Mouse (Mus musculus) embryonic fibroblast, embryonic 13.5 days (primary cell): Measurements from ENCODE around the gene Pde4dip. TPM values are rescaled to one million over a fixed set of nuclear protein-coding genes. Genes with fewer than 3 reads are reported as not detected.

ENCODE experiments used
- H3K27ac ChIP-seq: 2 replicates; pipeline ENCODE4 v1.5.1; 2012; ENCODE audit warnings: low read length, control low read depth, inconsistent platforms; ENCODE audit not compliant: insufficient read depth
- H3K4me1 ChIP-seq: 2 replicates; pipeline ENCODE4 v1.6.1; 2011; ENCODE audit warnings: low read length; ENCODE audit not compliant: control insufficient read depth, insufficient read depth
- H3K4me3 ChIP-seq: 2 replicates; pipeline ENCODE4 v1.5.1; 2011; ENCODE audit warnings: mild to moderate bottlenecking, control low read depth, low read length; ENCODE audit not compliant: insufficient read depth
- CTCF ChIP-seq: IDR thresholded peaks from 2 replicates; pipeline ENCODE4 v1.5.1; 2011; ENCODE audit warnings: mild to moderate bottlenecking, control low read depth, low read length, moderate library complexity, borderline replicate concordance; ENCODE audit not compliant: insufficient read depth
- POLR2A ChIP-seq: IDR thresholded peaks from 2 replicates; pipeline ENCODE4 v1.6.1; 2011; ENCODE audit warnings: low read depth, mild to moderate bottlenecking, control low read depth, low read length, moderate library complexity
- polyA plus RNA-seq: library from polyadenylated mRNA; stranded (reverse); fragments of >200 nt; gene quantifications from 2 replicates; pipeline ENCODE4 v1.2.4, GENCODE M21; 2011; ENCODE audit warnings: low read depth; ENCODE audit not compliant: missing spikeins, insufficient read length

The Pde4dip gene
- polyA plus RNA-seq, 1 experiment: 43.1 TPM

DNA sequence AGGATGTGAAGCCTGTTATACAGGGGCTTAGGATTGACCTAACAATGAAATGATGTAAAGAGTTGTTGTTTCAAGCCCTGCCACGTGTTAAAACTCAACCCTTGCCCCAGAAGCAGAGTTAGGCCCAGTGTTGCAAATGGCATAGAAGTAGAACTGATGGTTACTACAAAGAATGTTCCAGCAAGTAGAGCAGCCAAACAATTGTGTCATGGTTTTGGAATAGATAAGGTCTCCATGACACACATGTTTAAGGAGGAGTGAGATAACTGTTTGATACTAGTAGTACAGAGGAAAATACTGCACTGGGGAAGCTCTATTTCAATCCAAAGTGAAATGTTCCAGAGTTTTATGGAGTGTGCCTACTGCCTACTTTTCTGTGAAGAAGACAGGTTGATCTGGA lies 240.0 kb downstream of the Pde4dip start:
- H3K4me3 ChIP-seq: no peak overlapping the region
- no peaks in the 10 kb centered on the region for H3K4me1 ChIP-seq
- H3K27ac ChIP-seq: no peak overlapping the region
- TF ChIP-seq CTCF (no peak), POLR2A (no peak)

- H3K27ac ChIP-seq: no peak overlapping the region
- H3K4me3 ChIP-seq: no peak overlapping the region
- H3K4me1 ChIP-seq: no peaks in the 10 kb centered on the region
- no peak for TF ChIP-seq POLR2A
- TF ChIP-seq CTCF: no peak
Observed at GRCm38 (mm10) chr3:97642001-97642400, 246.5 kb downstream of the Pde4dip start.

DNA sequence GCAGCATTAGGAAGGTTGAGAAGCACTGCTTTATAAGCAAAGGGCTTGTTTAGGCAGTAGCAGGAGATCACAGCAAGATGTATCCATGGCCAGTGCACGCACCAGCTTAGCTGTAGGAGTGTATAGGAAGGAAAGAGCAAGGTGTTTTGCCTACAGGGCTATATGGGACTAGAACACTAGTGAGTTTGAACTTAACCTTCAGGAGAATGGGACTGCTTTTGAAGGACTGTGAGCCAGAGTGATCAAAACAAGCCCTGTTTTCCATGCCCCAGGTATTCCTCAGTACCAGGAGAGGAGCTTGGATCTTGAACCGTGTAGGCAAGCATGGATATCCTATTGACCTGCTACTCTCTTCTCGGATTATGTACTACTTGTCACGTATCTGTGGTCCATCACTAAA lies 247.1 kb downstream of the Pde4dip start:
- Histone ChIP-seq H3K4me3 (no peak overlapping the region), H3K4me1 (no peaks in the 10 kb centered on the region)
- TF ChIP-seq CTCF (no peak), POLR2A (no peak)

More for the DNA sequence above, 247.1 kb downstream of the Pde4dip start:
- H3K27ac ChIP-seq: no peak overlapping the region

Other genes starting within 250 kb of the Pde4dip start
- 23.8 and 30.2 TPM in 2 replicates for gene Prkab2, start 230.5 kb downstream of the Pde4dip start, polyA plus RNA-seq
- not detected in 2 replicates for gene Gm17651, start 214.0 kb downstream of the Pde4dip start, polyA plus RNA-seq
- gene Sec22b, start 12.5 kb upstream of the Pde4dip start, polyA plus RNA-seq: 123 and 140 TPM in 2 replicates
- 45.2 and 49.4 TPM in 2 replicates for gene Notch2, start 124.8 kb upstream of the Pde4dip start, polyA plus RNA-seq